Mouse (Mus musculus) heart, embryonic 14.5 days (tissue): ENCODE data around the gene Acoxl. TPM values are rescaled to one million over a fixed set of nuclear protein-coding genes. Genes with fewer than 3 reads are reported as not detected.

Experiments
- ATAC-seq: fragments of 200-750 bp; cut with Nextera tagmentation; 2 replicates; pipeline ENCODE4 v1.8.0; 2017; ENCODE audit warnings: low read depth, moderate TSS enrichment; ENCODE audit not compliant: insufficient number of reproducible peaks, insufficient read depth, low FRiP score
- H3K27ac ChIP-seq, 2 experiments: fragments of 200-500 bp in 1 of 2; fragments of 300-500 bp in 1 of 2; sonication (generic) in 1 of 2; replicated peaks in 1 of 2; 2 replicates each; pipeline ENCODE4 v1.5.1; 2012 to 2014; ENCODE audit warnings: low read depth in 2 of 2, low read length in 2 of 2, control low read depth in 1 of 2, mild to moderate bottlenecking in 1 of 2, mixed read lengths in 1 of 2; ENCODE audit not compliant: control insufficient read depth in 1 of 2, insufficient read depth in 1 of 2
- H3K27me3 ChIP-seq: fragments of 300-500 bp; sonication (generic); 2 replicates; pipeline ENCODE4 v1.6.1; 2014; ENCODE audit warnings: mild to moderate bottlenecking, low read length, control low read depth; ENCODE audit not compliant: control insufficient read depth, insufficient read depth
- H3K36me3 ChIP-seq: fragments of 300-500 bp; sonication (generic); 2 replicates; pipeline ENCODE4 v1.6.1; 2014; ENCODE audit warnings: mild to moderate bottlenecking, control low read depth, low read length, mixed read lengths; ENCODE audit not compliant: control insufficient read depth, insufficient read depth
- H3K4me1 ChIP-seq, 2 experiments: fragments of 200-500 bp in 1 of 2; fragments of 300-500 bp in 1 of 2; sonication (generic) in 1 of 2; 2 replicates each; pipeline ENCODE4 v1.6.1; 2012 to 2014; ENCODE audit warnings: low read length in 2 of 2, control low read depth in 1 of 2, mixed read lengths in 1 of 2; ENCODE audit not compliant: control insufficient read depth in 2 of 2, insufficient read depth in 2 of 2
- H3K4me2 ChIP-seq: fragments of 300-500 bp; sonication (generic); 2 replicates; pipeline ENCODE4 v1.6.1; 2014; ENCODE audit warnings: mild to moderate bottlenecking, low read length
- H3K4me3 ChIP-seq, 2 experiments: fragments of 200-500 bp in 1 of 2; fragments of 300-500 bp in 1 of 2; sonication (generic) in 1 of 2; 2 replicates each; pipeline ENCODE4 v1.5.1; 2012 to 2014; ENCODE audit warnings: low read length in 2 of 2, mild to moderate bottlenecking in 2 of 2, control low read depth in 1 of 2, low read depth in 1 of 2, moderate library complexity in 1 of 2; ENCODE audit not compliant: control insufficient read depth in 1 of 2, insufficient read depth in 1 of 2
- H3K9ac ChIP-seq: fragments of 300-500 bp; sonication (generic); 2 replicates; pipeline ENCODE4 v1.6.1; 2014; ENCODE audit warnings: mild to moderate bottlenecking, low read length
- H3K9me3 ChIP-seq: fragments of 300-500 bp; sonication (generic); 2 replicates; pipeline ENCODE4 v1.6.1; 2016; ENCODE audit warnings: low read length, control low read depth; ENCODE audit not compliant: control insufficient read depth
- WGBS: fragments of 180-500 bp; shearing (Covaris S2); extraction: QIAGEN DNeasy Blood & Tissue Kit; methylation state at CpG from one replicate; pipeline ENCODE4 v1.1.7; 2014; 5-methylcytosine and 5-hydroxymethylcytosine counted together
- polyA plus RNA-seq: library from polyadenylated mRNA; unstranded; fragments of >200 nt; fragmentation: Nextera tagmentation; extraction: Ambion mirVana; gene quantifications from 2 replicates; pipeline ENCODE4 v1.2.1, GENCODE M21; 2014

Gene Acoxl
- polyA plus RNA-seq, 1 experiment from 2014 or later: 0.19 TPM

DNA sequence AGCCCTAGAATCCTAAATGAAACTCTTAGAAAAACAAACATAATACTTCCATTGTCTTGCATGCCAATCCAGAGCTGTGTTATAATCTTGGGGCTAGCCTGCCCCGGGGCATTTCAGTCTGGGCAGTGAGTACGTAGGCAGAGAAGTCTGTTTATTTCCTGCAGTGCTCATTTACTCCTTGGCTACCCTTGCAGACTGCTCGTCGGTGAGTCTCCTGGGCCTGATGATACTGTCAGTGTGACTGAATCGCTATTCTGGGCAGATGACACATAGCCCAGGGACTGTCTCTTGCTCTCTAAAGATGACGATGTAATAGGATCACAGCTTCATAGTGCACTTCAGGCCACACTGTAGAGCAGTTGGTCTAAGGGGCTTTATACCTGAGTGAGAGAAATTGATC lies 56.2 kb downstream of the Acoxl start:
- Histone ChIP-seq H3K4me3 (no peak overlapping the region), H3K4me2 (no peak overlapping the region), H3K9me3 (no peaks in the 10 kb centered on the region), H3K27ac (no peak overlapping the region), H3K36me3 (no peaks in the 10 kb centered on the region), H3K27me3 (no peaks in the 10 kb centered on the region), H3K4me1 (peaks cover 6 to 11% of the 10 kb centered on the region in 2 experiments; a peak in 3 of 4 replicates), H3K9ac (no peak overlapping the region)
- 27% methylated on average over 6 of the region's 6 CpGs for WGBS
- ATAC-seq: no peak

- H3K9me3 ChIP-seq: no peaks in the 10 kb centered on the region
- 69% methylated on average over 5 of the region's 5 CpGs for WGBS
- H3K4me1 ChIP-seq: no peaks in the 10 kb centered on the region
- no peak overlapping the region for H3K9ac ChIP-seq
- ATAC-seq: no peak
- H3K36me3 ChIP-seq: no peaks in the 10 kb centered on the region
- H3K4me3 ChIP-seq: no peak overlapping the region
- H3K27ac ChIP-seq: no peak overlapping the region
- no peaks in the 10 kb centered on the region for H3K27me3 ChIP-seq
- H3K4me2 ChIP-seq: no peak overlapping the region
Measured at GRCm38 (mm10) chr2:127897718-127898117, 59.0 kb downstream of the Acoxl start.

DNA sequence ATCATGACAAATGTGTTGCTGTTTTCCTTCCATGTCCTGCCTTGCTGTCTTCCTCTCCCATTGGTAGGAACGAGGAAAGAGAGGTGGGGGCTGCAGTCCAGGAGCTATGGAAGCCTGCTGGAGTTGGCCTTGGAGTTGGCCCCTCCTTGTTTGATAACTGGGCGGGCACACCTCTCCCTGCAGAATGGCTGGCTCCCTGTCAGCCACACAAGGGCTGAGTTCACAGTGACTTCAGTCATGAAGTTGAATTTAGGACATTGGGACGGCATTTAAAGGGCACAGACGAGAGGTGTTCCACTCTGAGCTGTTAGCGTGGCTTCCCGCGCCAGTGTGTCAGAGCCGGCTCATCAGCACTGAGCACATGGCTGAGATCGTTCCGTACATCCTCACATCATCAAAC lies 66.2 kb downstream of the Acoxl start:
- peaks cover 4% of the 10 kb centered on the region; the same call in 1 of the 2 replicates for H3K27me3 ChIP-seq
- no peak overlapping the region for H3K9ac ChIP-seq
- no peak overlapping the region for H3K27ac ChIP-seq
- no peak for ATAC-seq
- H3K4me3 ChIP-seq: no peak overlapping the region
- no peaks in the 10 kb centered on the region for H3K9me3 ChIP-seq
- H3K4me2 ChIP-seq: no peak overlapping the region
- no peaks in the 10 kb centered on the region for H3K36me3 ChIP-seq
- 72% methylated on average over 10 of the region's 10 CpGs for WGBS
- peaks cover 2 to 4% of the 10 kb centered on the region in 2 experiments; a peak in 3 of 4 replicates for H3K4me1 ChIP-seq

GRCm38 (mm10) chr2:127906973-127907678 lies 68.5 kb downstream of the Acoxl start:
- 58% methylated on average over 6 of the region's 6 CpGs for WGBS
- H3K4me3 ChIP-seq: no peak overlapping the region
- H3K27me3 ChIP-seq: peaks cover 4% of the 10 kb centered on the region; the same call in 1 of the 2 replicates
- no peak overlapping the region for H3K9ac ChIP-seq
- no peak for ATAC-seq
- no peak overlapping the region for H3K27ac ChIP-seq
- peaks cover 2 to 4% of the 10 kb centered on the region in 2 experiments; a peak in 3 of 4 replicates for H3K4me1 ChIP-seq
- no peaks in the 10 kb centered on the region for H3K36me3 ChIP-seq
- H3K9me3 ChIP-seq: no peaks in the 10 kb centered on the region
- H3K4me2 ChIP-seq: no peak overlapping the region

DNA sequence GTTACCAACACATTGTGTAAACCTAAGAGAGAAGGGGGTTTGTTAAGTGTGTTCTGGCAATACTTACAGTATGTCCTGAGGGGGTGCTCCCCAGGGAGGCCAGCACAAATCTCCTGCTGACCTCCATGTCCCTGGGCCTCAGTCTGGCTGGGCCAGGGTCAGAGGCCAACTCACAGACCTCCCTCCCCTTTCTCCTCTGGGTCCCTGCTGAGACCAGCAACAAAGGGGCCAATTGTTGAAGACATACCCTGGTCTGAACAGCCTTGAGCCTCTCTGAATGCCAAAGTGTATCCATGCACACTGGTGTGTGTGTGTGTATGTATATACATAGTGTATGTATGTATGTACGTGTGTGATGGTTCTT lies 69.0 kb downstream of the Acoxl start:
- H3K36me3 ChIP-seq: no peaks in the 10 kb centered on the region
- no peak overlapping the region for H3K4me2 ChIP-seq
- peaks cover 2 to 4% of the 10 kb centered on the region in 2 experiments; a peak in 3 of 4 replicates for H3K4me1 ChIP-seq
- no peak for ATAC-seq
- WGBS: 82% methylated on average over 1 of the region's 1 CpGs
- no peak overlapping the region for H3K4me3 ChIP-seq
- no peaks in the 10 kb centered on the region for H3K9me3 ChIP-seq
- H3K9ac ChIP-seq: no peak overlapping the region
- peaks cover 4% of the 10 kb centered on the region; the same call in 1 of the 2 replicates for H3K27me3 ChIP-seq
- H3K27ac ChIP-seq: no peak overlapping the region

DNA sequence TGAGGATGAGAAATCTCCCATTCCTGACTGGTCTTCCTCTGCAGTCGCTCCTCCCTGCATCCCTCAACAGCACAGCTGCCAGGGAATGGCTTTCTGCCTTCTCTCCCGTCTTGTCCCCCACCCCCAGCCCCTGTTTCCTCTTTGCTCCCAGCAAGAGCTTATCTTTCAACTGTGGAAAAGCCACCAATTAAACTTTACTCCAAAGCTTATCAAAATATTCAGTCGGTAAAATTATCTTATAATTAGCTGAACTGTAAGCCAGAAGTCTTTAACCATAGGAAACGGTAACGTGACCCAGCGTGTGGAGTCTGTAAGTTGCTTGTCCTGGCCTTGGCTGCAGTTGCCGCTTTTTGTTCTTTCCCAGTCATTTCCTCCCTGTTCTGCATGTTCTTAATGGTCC lies 70.2 kb downstream of the Acoxl start:
- Histone ChIP-seq H3K27ac (no peak overlapping the region), H3K9ac (no peak overlapping the region), H3K27me3 (peaks cover 4% of the 10 kb centered on the region; the same call in 1 of the 2 replicates), H3K4me2 (no peak overlapping the region), H3K9me3 (no peaks in the 10 kb centered on the region), H3K4me3 (no peak overlapping the region), H3K4me1 (peaks cover 2 to 4% of the 10 kb centered on the region in 2 experiments), H3K36me3 (no peaks in the 10 kb centered on the region)
- ATAC-seq: no peak
- WGBS: 40% methylated on average over 7 of the region's 7 CpGs

- Histone ChIP-seq H3K36me3 (no peaks in the 10 kb centered on the region), H3K27ac (no peak overlapping the region), H3K4me3 (no peak overlapping the region), H3K4me1 (peaks cover 4 to 5% of the 10 kb centered on the region in 2 experiments), H3K4me2 (no peak overlapping the region), H3K9ac (no peak overlapping the region), H3K9me3 (no peaks in the 10 kb centered on the region), H3K27me3 (peaks cover 4% of the 10 kb centered on the region; the same call in 1 of the 2 replicates)
- no peak for ATAC-seq
- 87% methylated on average over 4 of the region's 4 CpGs for WGBS
Measured at GRCm38 (mm10) chr2:127909790-127910189, 71.1 kb downstream of the Acoxl start.

GRCm38 (mm10) chr2:127911579-127911978 lies 72.9 kb downstream of the Acoxl start:
- no peak overlapping the region for H3K4me2 ChIP-seq
- ATAC-seq: no peak
- H3K9ac ChIP-seq: no peak overlapping the region
- H3K36me3 ChIP-seq: no peaks in the 10 kb centered on the region
- 0 out of 2 replicates have a peak, but pooled peaks cover 3% of the 10 kb centered on the region for H3K27me3 ChIP-seq
- no peaks in the 10 kb centered on the region for H3K9me3 ChIP-seq
- no peak overlapping the region for H3K27ac ChIP-seq
- whole genome bisulfite sequencing: 91% methylated on average over 3 of the region's 3 CpGs
- H3K4me1 ChIP-seq: peaks cover 2 to 5% of the 10 kb centered on the region in 2 experiments; a peak in 3 of 4 replicates
- H3K4me3 ChIP-seq: no peak overlapping the region
